In genomic region chr2:174329663-174330615, GRCm38 (mm10) we compare ENCODE assay signal across 8 mouse cellular contexts. TPM values are rescaled to one million over a fixed set of nuclear protein-coding genes. Genes with fewer than 3 reads are reported as not detected.
A peak's percentile ranks its signal among the peaks of the same experiment; 100 is the strongest.
DNase-seq lines count a peak whose midpoint lies in the region; ATAC-seq and TF ChIP-seq lines count a peak whose summit lies in the region.

No protein-coding gene starts in this region.

- POLR2A ChIA-PET in Patski (lab: Charles Lee) = no interaction called here

- DNase-seq in Patski (ENCODE audit: low read depth, low spot score) = no peak
- peak; percentile 85 to 91 for DNase-seq in cerebellum, postnatal 25 days
- DNase-seq in frontal cortex, postnatal 36 days (ENCODE audit: low spot score in 2 of 2) = peak; percentile 60 to 71
- DNase-seq in hindbrain, embryonic 14.5 days (ENCODE audit: low spot score) = peak; percentile 81
- DNase-seq in left cerebral cortex, postnatal 10 days (ENCODE audit: extremely low spot score in 1 of 2, low spot score in 2 of 2) = peak; percentile 63 to 93
- DNase-seq in right cerebral cortex, postnatal 36 days (ENCODE audit: low spot score in 2 of 2) = peak; percentile 53 to 54
- peak; percentile 88 to 91 for DNase-seq in urinary bladder, postnatal 4 days (ENCODE audit: low spot score in 2 of 2)

- under 1% methylated on average over 54 of the region's 131 CpGs for WGBS in hindbrain, embryonic 14.5 days

- no peaks in the 10 kb centered on the region; the same call in 1 of the 2 replicates for H3K36me3 ChIP-seq in hindbrain, embryonic 14.5 days (replicated peaks; ENCODE audit: control insufficient read depth, insufficient read depth)
- peaks cover 24% of the 10 kb centered on the region for H3K36me3 ChIP-seq in megakaryocyte, embryonic 14.5 days (replicated peaks; ENCODE audit: low read length)

- peak overlapping the region; percentile 100 for H3K27ac ChIP-seq in hindbrain, embryonic 14.5 days

- H3K4me1 ChIP-seq in hindbrain, embryonic 14.5 days (replicated peaks; ENCODE audit: control insufficient read depth, insufficient read depth, low read length) = peaks cover 42% of the 10 kb centered on the region
- peaks cover 38% of the 10 kb centered on the region for H3K4me1 ChIP-seq in megakaryocyte, embryonic 14.5 days

- intact Hi-C loops in left cerebral cortex, postnatal 10 days (cut with DNase I) = loop anchor here (5.0 kb wide), 4 partner anchors 87 to 342 kb away; partner anchors contain the start of gene Nelfcd

- peak; percentile 76 for ATAC-seq in Patski
- ATAC-seq in hindbrain, embryonic 14.5 days (ENCODE audit: low FRiP score) = peak; percentile 86

- no peaks in the 10 kb centered on the region for H3K9me3 ChIP-seq in hindbrain, embryonic 14.5 days (ENCODE audit: control insufficient read depth, low read length)
- H3K9me3 ChIP-seq in megakaryocyte, embryonic 14.5 days = peaks cover 9% of the 10 kb centered on the region

- H3K27me3 ChIP-seq in Patski = no peaks in the 10 kb centered on the region
- H3K27me3 ChIP-seq in hindbrain, embryonic 14.5 days (ENCODE audit: control insufficient read depth, insufficient read depth, low read length) = no peaks in the 10 kb centered on the region
- no peaks in the 10 kb centered on the region for H3K27me3 ChIP-seq in megakaryocyte, embryonic 14.5 days (replicated peaks)

- no peak for TF ChIP-seq CTCF in Patski (IDR thresholded peaks at IDR 0.05)

- peak overlapping the region; percentile 99 for H3K4me3 ChIP-seq in hindbrain, embryonic 14.5 days (replicated peaks; ENCODE audit: low read length)
- peak overlapping the region; percentile 97 for H3K4me3 ChIP-seq in megakaryocyte, embryonic 14.5 days (replicated peaks)

- CTCF ChIA-PET in Patski (lab: Charles Lee) = no interaction called here

- peak overlapping the region; percentile 72 for H3K4me2 ChIP-seq in hindbrain, embryonic 14.5 days (replicated peaks)

- in situ Hi-C loops in Patski (cut with MboI; ENCODE audit: low pct_unique_long_range_greater_than_20kb) = no loop called here

- H3K9ac ChIP-seq in hindbrain, embryonic 14.5 days = peak overlapping the region; percentile 100

RNA-seq across cellular contexts. Expression of gene Gm20721, which starts 16.6 kb away (rescaled TPM):
- polyA plus RNA-seq in Patski (2021) = 152 TPM
- 8.6 and 10.9 TPM in 2 replicates for polyA plus RNA-seq in hindbrain, embryonic 14.5 days (2014; fragmentation: Nextera tagmentation; extraction: Ambion mirVana)
- 1 to 10 TPM; 2.2 to 2.6 TPM for total RNA-seq in left cerebral cortex, postnatal 10 days (2021)
- 0.57 TPM in 1 of 2 replicates, not detected in the other for polyA plus RNA-seq in megakaryocyte, embryonic 14.5 days (2012; ENCODE audit: insufficient read depth, low replicate concordance)

RNA-seq across cellular contexts. Expression of gene Gnas, which starts 45.8 kb away (rescaled TPM):
- polyA plus RNA-seq in Patski (2021) = 1,008 TPM
- polyA plus RNA-seq in hindbrain, embryonic 14.5 days (2014; fragmentation: Nextera tagmentation; extraction: Ambion mirVana) = 1,800 and 1,897 TPM in 2 replicates
- 1,000 to 10,000 TPM; 1,952 to 1,966 TPM for total RNA-seq in left cerebral cortex, postnatal 10 days (2021)
- 1,157 and 1,276 TPM in 2 replicates for polyA plus RNA-seq in megakaryocyte, embryonic 14.5 days (2012; ENCODE audit: insufficient read depth, low replicate concordance)

Comparison
In these comparisons a context has a peak if more than half of its experiments do, and no peak if none do; other contexts are left out.
1. RNA of gene Gm20721, which starts 16.6 kb away (polyA plus RNA-seq): 152 TPM in Patski (single experiment); 8.6 to 10.9 TPM in hindbrain, embryonic 14.5 days and 0.57 TPM in megakaryocyte, embryonic 14.5 days; every median in the first group is over 10 times any median in the second.